Mouse (Mus musculus) lung, postnatal 0 days (tissue): ENCODE measurements around the gene Olfr1329.

Experiments used
- CTCF ChIP-seq: IDR thresholded peaks from 2 replicates; pipeline ENCODE4 v1.5.1; 2016; ENCODE audit warnings: antibody characterized with exemption, mild to moderate bottlenecking
- EP300 ChIP-seq: IDR thresholded peaks from 2 replicates; pipeline ENCODE4 v1.6.1; 2016; ENCODE audit warnings: antibody characterized with exemption, mild to moderate bottlenecking, control low read depth

GRCm38 (mm10) chr4:118961141-118961628 lies 43.9 kb upstream of the Olfr1329 start, which contains the start of gene Lao1:
- TF ChIP-seq CTCF (no peak), EP300 (no peak)
